Mouse (Mus musculus) thymus, adult 2 months (tissue): Measurements from ENCODE around the gene Nt5c2. TPM values are rescaled to one million over a fixed set of nuclear protein-coding genes. Genes with fewer than 3 reads are reported as not detected.

Source experiments
- DNase-seq: peaks from one replicate; pipeline ENCODE4 v3.0.0; 2021
- H3K27ac ChIP-seq: fragments of 200-500 bp; 2 replicates; pipeline ENCODE4 v1.5.1; 2012; ENCODE audit warnings: low read length, control low read depth; ENCODE audit not compliant: control insufficient read depth, insufficient read depth
- H3K27me3 ChIP-seq: fragments of 200-500 bp; 2 replicates; pipeline ENCODE4 v1.6.1; 2012; ENCODE audit warnings: mild to moderate bottlenecking, low read length, moderate library complexity, mixed read lengths; ENCODE audit not compliant: control insufficient read depth, insufficient read depth
- H3K36me3 ChIP-seq: fragments of 200-500 bp; 2 replicates; pipeline ENCODE4 v1.6.1; 2012; ENCODE audit warnings: mild to moderate bottlenecking, low read length, moderate library complexity; ENCODE audit not compliant: control insufficient read depth, insufficient read depth
- H3K4me1 ChIP-seq: fragments of 200-500 bp; replicated peaks from 2 replicates; pipeline ENCODE4 v1.6.1; 2012; ENCODE audit warnings: low read length; ENCODE audit not compliant: control insufficient read depth, insufficient read depth
- H3K4me3 ChIP-seq: fragments of 200-500 bp; 2 replicates; pipeline ENCODE4 v1.5.1; 2012; ENCODE audit warnings: mild to moderate bottlenecking, low read length, control low read depth, moderate library complexity; ENCODE audit not compliant: control insufficient read depth, insufficient read depth
- CTCF ChIP-seq: fragments of 200-500 bp; IDR thresholded peaks from 2 replicates; pipeline ENCODE4 v1.5.1; 2012; ENCODE audit warnings: mild to moderate bottlenecking, control low read depth, low read length, moderate library complexity, borderline replicate concordance; ENCODE audit not compliant: control insufficient read depth, poor library complexity, insufficient read depth; ENCODE audit errors: extremely low read depth
- POLR2A ChIP-seq: fragments of 200-500 bp; IDR thresholded peaks from 2 replicates; pipeline ENCODE4 v1.6.1; 2012; ENCODE audit warnings: mild to moderate bottlenecking, low read length, control low read depth, moderate library complexity; ENCODE audit not compliant: control insufficient read depth, poor library complexity, insufficient read depth; ENCODE audit errors: extremely low read depth
- WGBS: fragments of 180-500 bp; shearing (Covaris S2); methylation state at CpG from one replicate; pipeline ENCODE4 v1.1.7; 2018; 5-methylcytosine and 5-hydroxymethylcytosine counted together
- polyA plus RNA-seq: library from polyadenylated mRNA; depleted of rRNA; stranded (reverse); fragments of >200 nt; gene quantifications from 2 replicates; pipeline ENCODE4 v1.2.3, GENCODE M21; 2012

Gene Nt5c2
- polyA plus RNA-seq, 1 experiment, result 32.8 TPM

- Histone ChIP-seq H3K4me1 (peaks cover 14% of the 10 kb centered on the region), H3K36me3 (no peaks in the 10 kb centered on the region; the same call in 1 of the 2 replicates), H3K27me3 (no peaks in the 10 kb centered on the region), H3K27ac (peak overlapping the region; percentile 92), H3K4me3 (no peak overlapping the region)
- peak; percentile 29 for DNase-seq
- TF ChIP-seq CTCF, result no peak
- TF ChIP-seq POLR2A, result no peak
- WGBS, result 8% methylated on average over 5 of the region's 5 CpGs
These were observed 88.0 kb downstream of the Nt5c2 start for GRCm38 (mm10) chr19:46926951-46927350.

DNA sequence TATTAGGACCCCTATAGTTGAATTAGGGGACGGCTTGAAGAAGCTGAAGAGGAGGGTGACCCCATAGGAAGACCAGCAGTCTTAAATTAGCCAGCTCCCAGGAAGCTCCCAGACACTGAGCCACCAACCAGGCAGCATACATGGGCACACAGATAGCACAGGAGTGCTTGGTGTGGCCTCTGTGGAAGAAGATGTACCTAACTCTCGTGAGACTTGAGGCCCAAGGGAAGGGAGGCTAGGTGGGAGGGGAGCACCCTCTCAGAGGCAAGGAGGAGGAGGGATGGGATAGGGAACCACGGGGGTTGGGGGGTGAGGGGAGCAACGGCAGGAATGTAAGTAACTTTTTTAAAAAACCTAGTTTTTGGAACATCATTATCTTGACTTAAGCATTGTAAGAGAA is 88.6 kb downstream of the Nt5c2 start:
- H3K36me3 ChIP-seq, result no peaks in the 10 kb centered on the region; the same call in 1 of the 2 replicates

GRCm38 (mm10) chr19:46920571-46920970 is 94.4 kb downstream of the Nt5c2 start:
- no peaks in the 10 kb centered on the region; the same call in 1 of the 2 replicates for H3K36me3 ChIP-seq
- H3K27me3 ChIP-seq, result no peaks in the 10 kb centered on the region
- no peak overlapping the region for H3K4me3 ChIP-seq
- no peak overlapping the region for H3K27ac ChIP-seq
- TF ChIP-seq POLR2A (no peak), CTCF (no peak)
- 89% methylated on average over 6 of the region's 6 CpGs for WGBS
- 0 out of 2 replicates have a peak, but pooled peaks cover 2% of the 10 kb centered on the region for H3K4me1 ChIP-seq
- DNase-seq, result no peak

More for the DNA sequence above, 88.6 kb downstream of the Nt5c2 start:
- WGBS, result 38% methylated on average over 4 of the region's 4 CpGs
- H3K27ac ChIP-seq, result peak overlapping the region; percentile 92
- H3K4me1 ChIP-seq, result peaks cover 14% of the 10 kb centered on the region
- H3K27me3 ChIP-seq, result no peaks in the 10 kb centered on the region
- peak overlapping the region; percentile 17 for H3K4me3 ChIP-seq
- TF ChIP-seq POLR2A, result 0 out of 2 replicates have a peak, but pooled peaks have one; percentile 24
- TF ChIP-seq CTCF, result no peak
- peak; percentile 44 for DNase-seq

- 92% methylated on average over 9 of the region's 9 CpGs for WGBS
These were observed 99.4 kb downstream of the Nt5c2 start for GRCm38 (mm10) chr19:46915406-46916080.

GRCm38 (mm10) chr19:46913626-46914025 is 101.3 kb downstream of the Nt5c2 start:
- WGBS, result 97% methylated on average over 11 of the region's 11 CpGs
- Histone ChIP-seq H3K27me3 (no peaks in the 10 kb centered on the region), H3K4me3 (no peak overlapping the region), H3K27ac (no peak overlapping the region), H3K4me1 (no peaks in the 10 kb centered on the region), H3K36me3 (no peaks in the 10 kb centered on the region)
- DNase-seq, result no peak
- no peak for TF ChIP-seq CTCF
- no peak for TF ChIP-seq POLR2A

More at GRCm38 (mm10) chr19:46915406-46916080, 99.4 kb downstream of the Nt5c2 start:
- Histone ChIP-seq H3K27me3 (no peaks in the 10 kb centered on the region), H3K36me3 (no peaks in the 10 kb centered on the region), H3K27ac (no peak overlapping the region), H3K4me1 (no peaks in the 10 kb centered on the region), H3K4me3 (no peak overlapping the region)
- TF ChIP-seq POLR2A (no peak), CTCF (no peak)
- no peak for DNase-seq

DNA sequence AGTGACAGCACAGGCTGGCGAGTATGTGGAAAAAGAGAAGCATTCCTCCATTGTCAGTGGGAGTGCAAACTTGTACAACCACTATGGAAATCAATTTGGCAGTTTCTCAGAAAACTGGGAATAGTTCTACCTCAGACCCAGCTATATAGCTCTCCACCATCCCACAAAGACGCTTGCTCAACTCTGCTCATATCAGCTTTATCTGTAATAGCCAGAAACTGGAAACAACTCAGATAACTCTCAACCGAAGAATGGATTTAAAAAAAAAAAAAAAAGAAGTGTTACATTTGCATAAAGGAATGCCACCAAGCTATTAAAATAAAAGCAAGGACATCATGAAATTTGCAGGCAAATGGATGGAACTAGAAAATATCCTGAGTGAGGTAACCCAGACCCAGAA is 103.5 kb downstream of the Nt5c2 start:
- H3K4me1 ChIP-seq, result no peaks in the 10 kb centered on the region
- WGBS, result 97% methylated on average over 3 of the region's 3 CpGs
- H3K27me3 ChIP-seq, result no peaks in the 10 kb centered on the region
- no peak for TF ChIP-seq POLR2A
- no peak for TF ChIP-seq CTCF
- no peak for DNase-seq
- no peaks in the 10 kb centered on the region for H3K36me3 ChIP-seq
- H3K27ac ChIP-seq, result no peak overlapping the region
- H3K4me3 ChIP-seq, result no peak overlapping the region
